Mouse (Mus musculus) hindbrain, embryonic 12.5 days (tissue): ENCODE results near the gene Eif1ax. TPM values are rescaled to one million over a fixed set of nuclear protein-coding genes. Genes with fewer than 3 reads are reported as not detected.
A peak's percentile ranks its signal among the peaks of the same experiment; 100 is the strongest.
"Not testable (repeated sequence)": the region's sequence is repeated elsewhere in the genome, so short reads cannot be mapped to it uniquely, and the experiment has no call there.

ENCODE experiments used
- ATAC-seq: fragments of 200-750 bp; cut with Nextera tagmentation; 2 replicates; pipeline ENCODE4 v1.8.0; 2017; ENCODE audit warnings: moderate TSS enrichment; ENCODE audit not compliant: low FRiP score
- H3K27ac ChIP-seq: fragments of 300-500 bp; sonication (generic); 2 replicates; pipeline ENCODE4 v1.5.1; 2016; ENCODE audit warnings: mild to moderate bottlenecking
- H3K27me3 ChIP-seq: fragments of 300-500 bp; sonication (generic); 2 replicates; pipeline ENCODE4 v1.6.1; 2016; ENCODE audit warnings: mild to moderate bottlenecking
- H3K36me3 ChIP-seq: fragments of 300-500 bp; sonication (generic); 2 replicates; pipeline ENCODE4 v1.6.1; 2016; ENCODE audit warnings: mild to moderate bottlenecking
- H3K4me1 ChIP-seq: fragments of 300-500 bp; sonication (generic); 2 replicates; pipeline ENCODE4 v1.6.1; 2016
- H3K4me2 ChIP-seq: fragments of 300-500 bp; sonication (generic); replicated peaks from 2 replicates; pipeline ENCODE4 v1.6.1; 2016; ENCODE audit warnings: mild to moderate bottlenecking
- H3K4me3 ChIP-seq: fragments of 300-500 bp; sonication (generic); 2 replicates; pipeline ENCODE4 v1.5.1; 2016; ENCODE audit warnings: mild to moderate bottlenecking
- H3K9ac ChIP-seq: fragments of 300-500 bp; sonication (generic); 2 replicates; pipeline ENCODE4 v1.6.1; 2016; ENCODE audit warnings: mild to moderate bottlenecking, moderate library complexity
- H3K9me3 ChIP-seq: fragments of 300-500 bp; sonication (generic); replicated peaks from 2 replicates; pipeline ENCODE4 v1.6.1; 2016; ENCODE audit warnings: mild to moderate bottlenecking
- WGBS: fragments of 180-500 bp; shearing (Covaris S2); methylation state at CpG from one replicate; pipeline ENCODE4 v1.1.7; 2016; 5-methylcytosine and 5-hydroxymethylcytosine counted together
- polyA plus RNA-seq: library from polyadenylated mRNA; unstranded; fragments of >200 nt; fragmentation: Nextera tagmentation; extraction: Ambion mirVana; gene quantifications from 2 replicates; pipeline ENCODE4 v1.2.1, GENCODE M21; 2016

The Eif1ax gene
- 129 and 131 TPM in 2 replicates for polyA plus RNA-seq

GRCm38 (mm10) chrX:159371831-159372752, at the start of gene Eif1ax:
Eif1ax (plus strand) TSS chrX:159372178.
- Histone ChIP-seq H3K4me3 (peak within 1 kb of the TSS; percentile 64), H3K27ac (peak within 1 kb of the TSS; percentile 73), H3K36me3 (0 out of 2 replicates have a peak, but pooled peaks cover 6% of the 10 kb centered on the region), H3K4me2 (peak within 1 kb of the TSS; percentile 47), H3K27me3 (no peaks in the 10 kb centered on the region), H3K4me1 (no peaks in the 10 kb centered on the region), H3K9me3 (no peaks in the 10 kb centered on the region), H3K9ac (peak within 1 kb of the TSS; percentile 67)
- 25% methylated on average over 48 of the region's 76 CpGs for WGBS
- peak; percentile 96 for ATAC-seq

GRCm38 (mm10) chrX:159364506-159364905, 7.5 kb upstream of the Eif1ax start:
- Histone ChIP-seq H3K36me3 (peaks cover 10% of the 10 kb centered on the region), H3K4me1 (no peaks in the 10 kb centered on the region), H3K9me3 (no peaks in the 10 kb centered on the region), H3K4me3 (no peak overlapping the region), H3K9ac (no peak overlapping the region), H3K27ac (no peak overlapping the region), H3K4me2 (no peak overlapping the region), H3K27me3 (no peaks in the 10 kb centered on the region)
- 89% methylated on average over 3 of the region's 3 CpGs for WGBS
- no peak for ATAC-seq

GRCm38 (mm10) chrX:159372753-159373144, 771 bp downstream of the Eif1ax start:
- H3K4me3 ChIP-seq, result peak overlapping the region; percentile 64
- H3K9ac ChIP-seq, result peak overlapping the region; percentile 67
- H3K36me3 ChIP-seq, result 0 out of 2 replicates have a peak, but pooled peaks cover 6% of the 10 kb centered on the region
- H3K9me3 ChIP-seq, result no peaks in the 10 kb centered on the region
- ATAC-seq, result no peak
- peak overlapping the region; percentile 47 for H3K4me2 ChIP-seq
- no peaks in the 10 kb centered on the region for H3K4me1 ChIP-seq
- peak overlapping the region; percentile 73 for H3K27ac ChIP-seq
- no peaks in the 10 kb centered on the region for H3K27me3 ChIP-seq
- 21% methylated on average over 9 of the region's 9 CpGs for WGBS

- no peak overlapping the region for H3K9ac ChIP-seq
- 85% methylated on average over 9 of the region's 9 CpGs for WGBS
- no peak overlapping the region for H3K27ac ChIP-seq
- H3K4me3 ChIP-seq, result no peak overlapping the region
- H3K9me3 ChIP-seq, result no peaks in the 10 kb centered on the region
- H3K36me3 ChIP-seq, result no peaks in the 10 kb centered on the region
- no peaks in the 10 kb centered on the region for H3K4me1 ChIP-seq
- no peak overlapping the region for H3K4me2 ChIP-seq
- ATAC-seq, result no peak
- H3K27me3 ChIP-seq, result no peaks in the 10 kb centered on the region
These were observed 15.1 kb downstream of the Eif1ax start for GRCm38 (mm10) chrX:159387105-159387504.

- Histone ChIP-seq H3K4me2 (no peak overlapping the region), H3K27ac (no peak overlapping the region), H3K9ac (no peak overlapping the region), H3K36me3 (no peaks in the 10 kb centered on the region), H3K4me1 (no peaks in the 10 kb centered on the region), H3K4me3 (no peak overlapping the region), H3K9me3 (no peaks in the 10 kb centered on the region), H3K27me3 (no peaks in the 10 kb centered on the region)
- no peak for ATAC-seq
These were observed 17.0 kb downstream of the Eif1ax start for GRCm38 (mm10) chrX:159388953-159389352.

GRCm38 (mm10) chrX:159390347-159390962, 18.5 kb downstream of the Eif1ax start:
- no peak for ATAC-seq

GRCm38 (mm10) chrX:159391239-159391638, 19.3 kb downstream of the Eif1ax start:
- no peak overlapping the region for H3K9ac ChIP-seq
- no peaks in the 10 kb centered on the region for H3K4me1 ChIP-seq
- H3K4me2 ChIP-seq, result no peak overlapping the region
- no peak for ATAC-seq
- no peaks in the 10 kb centered on the region for H3K36me3 ChIP-seq
- no peak overlapping the region for H3K4me3 ChIP-seq
- 68% methylated on average over 3 of the region's 3 CpGs for WGBS
- no peak overlapping the region for H3K27ac ChIP-seq
- no peaks in the 10 kb centered on the region for H3K9me3 ChIP-seq
- no peaks in the 10 kb centered on the region for H3K27me3 ChIP-seq

More at GRCm38 (mm10) chrX:159390347-159390962, 18.5 kb downstream of the Eif1ax start:
- 83% methylated on average over 6 of the region's 6 CpGs for WGBS
- no peaks in the 10 kb centered on the region for H3K4me1 ChIP-seq
- H3K4me3 ChIP-seq, result no peak overlapping the region
- H3K27ac ChIP-seq, result no peak overlapping the region
- no peaks in the 10 kb centered on the region for H3K9me3 ChIP-seq
- H3K4me2 ChIP-seq, result no peak overlapping the region
- H3K36me3 ChIP-seq, result no peaks in the 10 kb centered on the region
- no peak overlapping the region for H3K9ac ChIP-seq
- H3K27me3 ChIP-seq, result no peaks in the 10 kb centered on the region

- ATAC-seq, result no peak
- Histone ChIP-seq H3K4me1 (no peaks in the 10 kb centered on the region), H3K27me3 (peaks cover 3% of the 10 kb centered on the region), H3K36me3 (no peaks in the 10 kb centered on the region), H3K9me3 (no peaks in the 10 kb centered on the region), H3K4me2 (no peak overlapping the region), H3K4me3 (no peak overlapping the region), H3K27ac (no peak overlapping the region), H3K9ac (no peak overlapping the region)
- 45% methylated on average over 4 of the region's 4 CpGs for WGBS
These were observed 37.3 kb downstream of the Eif1ax start for GRCm38 (mm10) chrX:159409253-159409652.

GRCm38 (mm10) chrX:159414130-159414828, 42.3 kb downstream of the Eif1ax start, which contains the start of gene Map7d2:
Map7d2 (plus strand) TSS chrX:159414572.
- Histone ChIP-seq H3K4me2 (peak within 1 kb of the TSS; percentile 73), H3K36me3 (no peaks in the 10 kb centered on the region), H3K27ac (peak within 1 kb of the TSS; percentile 53), H3K9ac (peak within 1 kb of the TSS; percentile 58), H3K4me1 (no peaks in the 10 kb centered on the region), H3K4me3 (peak within 1 kb of the TSS; percentile 60), H3K9me3 (no peaks in the 10 kb centered on the region), H3K27me3 (peaks cover 27% of the 10 kb centered on the region)
- ATAC-seq, result peak; percentile 95
- 19% methylated on average over 62 of the region's 83 CpGs for WGBS

GRCm38 (mm10) chrX:159414829-159415673, 43.1 kb downstream of the Eif1ax start:
- Histone ChIP-seq H3K36me3 (no peaks in the 10 kb centered on the region), H3K4me2 (peak overlapping the region; percentile 73), H3K9me3 (no peaks in the 10 kb centered on the region), H3K4me3 (peak overlapping the region; percentile 60), H3K27ac (peak overlapping the region; percentile 53), H3K9ac (peak overlapping the region; percentile 58), H3K27me3 (peaks cover 27% of the 10 kb centered on the region), H3K4me1 (no peaks in the 10 kb centered on the region)
- 21% methylated on average over 53 of the region's 65 CpGs for WGBS
- peak; percentile 78 for ATAC-seq

- not testable (repeated sequence) for H3K27ac ChIP-seq, ATAC-seq, H3K9me3 ChIP-seq, H3K9ac ChIP-seq, H3K36me3 ChIP-seq, H3K27me3 ChIP-seq, H3K4me3 ChIP-seq, H3K4me1 ChIP-seq, H3K4me2 ChIP-seq
- 89% methylated on average over 3 of the region's 3 CpGs for WGBS
These were observed 58.5 kb downstream of the Eif1ax start for GRCm38 (mm10) chrX:159430507-159430906.
